Mouse (Mus musculus): ENCODE results near the gene Trabd2b.

- TF ChIP-seq CTCF (IDR thresholded peaks at IDR 0.05 in 2 of 3, conservative IDR thresholded peaks at IDR 0.05 in 1 of 3; ENCODE audit: control insufficient read depth in 1 of 3, insufficient read depth in 1 of 3, low read depth in 2 of 3, low read length in 3 of 3, poor library complexity in 1 of 3, severe bottlenecking in 1 of 3) (no peak), NRF1 (IDR thresholded peaks at IDR 0.05; ENCODE audit: insufficient read depth, low read depth, low read length, poor library complexity, severe bottlenecking) (no peak), USF2 (IDR thresholded peaks at IDR 0.05; ENCODE audit: borderline replicate concordance in 1 of 2, insufficient read depth in 1 of 2, low read depth in 1 of 2, low read length in 2 of 2) (no peak), TAL1 (IDR thresholded peaks at IDR 0.05; ENCODE audit: low read length) (no peak), CHD2 (IDR thresholded peaks at IDR 0.05; ENCODE audit: low read length) (no peak), MXI1 (IDR thresholded peaks at IDR 0.05; ENCODE audit: low read depth, low read length) (no peak), NELFE (IDR thresholded peaks at IDR 0.05; ENCODE audit: low read depth, low read length) (no peak), ZKSCAN1 (IDR thresholded peaks at IDR 0.05; ENCODE audit: low read depth, low read length) (no peak)
These were observed 61.5 kb downstream of the Trabd2b start for GRCm38 (mm10) chr4:114468095-114468429.
